Mouse (Mus musculus): ENCODE data around the gene Ate1. TPM values are rescaled to one million over a fixed set of nuclear protein-coding genes. Genes with fewer than 3 reads are reported as not detected.
"Not testable (repeated sequence)": the region's sequence is repeated elsewhere in the genome, so short reads cannot be mapped to it uniquely, and the experiment has no call there.

Ate1 gene
- polyA plus RNA-seq, 1 experiment from 2014 or later: 113 TPM

- peak; percentile 17 for DNase-seq
- peak overlapping the region; percentile 77 for H3K4me2 ChIP-seq (ENCODE audit: low read length)
Observed at GRCm38 (mm10) chr7:130518213-130519095, 1.7 kb downstream of the Ate1 start.

GRCm38 (mm10) chr7:130510243-130510642, 9.9 kb downstream of the Ate1 start:
- DNase-seq (no peak), ATAC-seq (ENCODE audit: low FRiP score, low TSS enrichment) (no peak)
- H3K4me3 ChIP-seq (replicated peaks; ENCODE audit: low read depth, low read length): no peak overlapping the region
- no peaks in the 10 kb centered on the region for H3K4me1 ChIP-seq (ENCODE audit: control insufficient read depth, insufficient read depth, low read length)
- no peaks in the 10 kb centered on the region for H3K27me3 ChIP-seq (ENCODE audit: control insufficient read depth, insufficient read depth, low read length)
- 93% methylated on average over 5 of the region's 5 CpGs for WGBS
- H3K9me3 ChIP-seq (ENCODE audit: control insufficient read depth, low read length): no peaks in the 10 kb centered on the region
- H3K27ac ChIP-seq (replicated peaks; ENCODE audit: low read depth, low read length): no peak overlapping the region
- peaks cover 71% of the 10 kb centered on the region for H3K36me3 ChIP-seq (ENCODE audit: control insufficient read depth, insufficient read depth, low read length)
- no peak overlapping the region for H3K9ac ChIP-seq (replicated peaks; ENCODE audit: low read length)
- no peak overlapping the region for H3K4me2 ChIP-seq (ENCODE audit: low read length)

More at GRCm38 (mm10) chr7:130518213-130519095, 1.7 kb downstream of the Ate1 start:
- Histone ChIP-seq H3K36me3 (ENCODE audit: control insufficient read depth, insufficient read depth, low read length) (0 out of 2 replicates have a peak, but pooled peaks cover 8% of the 10 kb centered on the region), H3K27me3 (ENCODE audit: control insufficient read depth, insufficient read depth, low read length) (no peaks in the 10 kb centered on the region), H3K4me3 (replicated peaks; ENCODE audit: low read depth, low read length) (peak overlapping the region; percentile 89), H3K9me3 (ENCODE audit: control insufficient read depth, low read length) (no peaks in the 10 kb centered on the region), H3K4me1 (ENCODE audit: control insufficient read depth, insufficient read depth, low read length) (peaks cover 16% of the 10 kb centered on the region), H3K27ac (replicated peaks; ENCODE audit: low read depth, low read length) (peak overlapping the region; percentile 98), H3K9ac (replicated peaks; ENCODE audit: low read length) (peak overlapping the region; percentile 95)
- ATAC-seq (ENCODE audit: low FRiP score, low TSS enrichment): no peak
- WGBS: 45% methylated on average over 26 of the region's 26 CpGs

GRCm38 (mm10) chr7:130503006-130503405, 17.2 kb downstream of the Ate1 start:
- peaks cover 67% of the 10 kb centered on the region for H3K36me3 ChIP-seq (ENCODE audit: control insufficient read depth, insufficient read depth, low read length)

GRCm38 (mm10) chr7:130501499-130501898, 18.7 kb downstream of the Ate1 start:
- no peak overlapping the region for H3K4me3 ChIP-seq (replicated peaks; ENCODE audit: low read depth, low read length)
- no peak overlapping the region for H3K9ac ChIP-seq (replicated peaks; ENCODE audit: low read length)
- no peaks in the 10 kb centered on the region for H3K4me1 ChIP-seq (ENCODE audit: control insufficient read depth, insufficient read depth, low read length)
- ATAC-seq (ENCODE audit: low FRiP score, low TSS enrichment) (no peak), DNase-seq (no peak)
- peaks cover 54% of the 10 kb centered on the region for H3K36me3 ChIP-seq (ENCODE audit: control insufficient read depth, insufficient read depth, low read length)
- 88% methylated on average over 1 of the region's 1 CpGs for WGBS
- no peak overlapping the region for H3K27ac ChIP-seq (replicated peaks; ENCODE audit: low read depth, low read length)
- H3K27me3 ChIP-seq (ENCODE audit: control insufficient read depth, insufficient read depth, low read length): no peaks in the 10 kb centered on the region
- no peak overlapping the region for H3K4me2 ChIP-seq (ENCODE audit: low read length)
- H3K9me3 ChIP-seq (ENCODE audit: control insufficient read depth, low read length): no peaks in the 10 kb centered on the region

More at GRCm38 (mm10) chr7:130503006-130503405, 17.2 kb downstream of the Ate1 start:
- Histone ChIP-seq H3K27me3 (ENCODE audit: control insufficient read depth, insufficient read depth, low read length) (no peaks in the 10 kb centered on the region), H3K4me2 (ENCODE audit: low read length) (no peak overlapping the region), H3K27ac (replicated peaks; ENCODE audit: low read depth, low read length) (no peak overlapping the region), H3K9ac (replicated peaks; ENCODE audit: low read length) (no peak overlapping the region), H3K9me3 (ENCODE audit: control insufficient read depth, low read length) (no peaks in the 10 kb centered on the region), H3K4me3 (replicated peaks; ENCODE audit: low read depth, low read length) (no peak overlapping the region), H3K4me1 (ENCODE audit: control insufficient read depth, insufficient read depth, low read length) (no peaks in the 10 kb centered on the region)
- WGBS: 93% methylated on average over 5 of the region's 5 CpGs
- ATAC-seq (ENCODE audit: low FRiP score, low TSS enrichment): no peak
- no peak for DNase-seq

GRCm38 (mm10) chr7:130493346-130493745, 26.8 kb downstream of the Ate1 start:
- Histone ChIP-seq H3K4me1 (ENCODE audit: control insufficient read depth, insufficient read depth, low read length) (no peaks in the 10 kb centered on the region), H3K27me3 (ENCODE audit: control insufficient read depth, insufficient read depth, low read length) (no peaks in the 10 kb centered on the region), H3K36me3 (ENCODE audit: control insufficient read depth, insufficient read depth, low read length) (peaks cover 14% of the 10 kb centered on the region), H3K9me3 (ENCODE audit: control insufficient read depth, low read length) (no peaks in the 10 kb centered on the region), H3K27ac (replicated peaks; ENCODE audit: low read depth, low read length) (no peak overlapping the region), H3K4me3 (replicated peaks; ENCODE audit: low read depth, low read length) (no peak overlapping the region), H3K9ac (replicated peaks; ENCODE audit: low read length) (no peak overlapping the region), H3K4me2 (ENCODE audit: low read length) (no peak overlapping the region)
- DNase-seq (no peak), ATAC-seq (ENCODE audit: low FRiP score, low TSS enrichment) (no peak)
- WGBS: 96% methylated on average over 3 of the region's 3 CpGs

- no peak for ATAC-seq (ENCODE audit: low FRiP score, low TSS enrichment)
- H3K9me3 ChIP-seq (ENCODE audit: control insufficient read depth, low read length): 0 out of 2 replicates have a peak, but pooled peaks cover under 1% of the 10 kb centered on the region
Observed at GRCm38 (mm10) chr7:130492026-130492425, 28.1 kb downstream of the Ate1 start.

GRCm38 (mm10) chr7:130479003-130479402, 41.2 kb downstream of the Ate1 start:
- H3K27ac ChIP-seq (replicated peaks; ENCODE audit: low read depth, low read length); ATAC-seq (ENCODE audit: low FRiP score, low TSS enrichment); H3K9me3 ChIP-seq (ENCODE audit: control insufficient read depth, low read length); H3K4me2 ChIP-seq (ENCODE audit: low read length); H3K9ac ChIP-seq (replicated peaks; ENCODE audit: low read length); H3K27me3 ChIP-seq (ENCODE audit: control insufficient read depth, insufficient read depth, low read length); H3K4me3 ChIP-seq (replicated peaks; ENCODE audit: low read depth, low read length); H3K4me1 ChIP-seq (ENCODE audit: control insufficient read depth, insufficient read depth, low read length); DNase-seq: not testable (repeated sequence)
- peaks cover 13% of the 10 kb centered on the region for H3K36me3 ChIP-seq (ENCODE audit: control insufficient read depth, insufficient read depth, low read length)
- WGBS: 93% methylated on average over 3 of the region's 3 CpGs

More at GRCm38 (mm10) chr7:130492026-130492425, 28.1 kb downstream of the Ate1 start:
- Histone ChIP-seq H3K27me3 (ENCODE audit: control insufficient read depth, insufficient read depth, low read length) (no peaks in the 10 kb centered on the region), H3K27ac (replicated peaks; ENCODE audit: low read depth, low read length) (no peak overlapping the region), H3K9ac (replicated peaks; ENCODE audit: low read length) (no peak overlapping the region), H3K4me3 (replicated peaks; ENCODE audit: low read depth, low read length) (no peak overlapping the region), H3K36me3 (ENCODE audit: control insufficient read depth, insufficient read depth, low read length) (0 out of 2 replicates have a peak, but pooled peaks cover 10% of the 10 kb centered on the region), H3K4me1 (ENCODE audit: control insufficient read depth, insufficient read depth, low read length) (no peaks in the 10 kb centered on the region), H3K4me2 (ENCODE audit: low read length) (no peak overlapping the region)
- DNase-seq: no peak

- WGBS: 27% methylated on average over 2 of the region's 2 CpGs
- Histone ChIP-seq H3K9me3 (ENCODE audit: control insufficient read depth, low read length) (no peaks in the 10 kb centered on the region), H3K4me1 (ENCODE audit: control insufficient read depth, insufficient read depth, low read length) (peaks cover 16% of the 10 kb centered on the region; the same call in 1 of the 2 replicates), H3K4me2 (ENCODE audit: low read length) (no peak overlapping the region), H3K4me3 (replicated peaks; ENCODE audit: low read depth, low read length) (no peak overlapping the region), H3K36me3 (ENCODE audit: control insufficient read depth, insufficient read depth, low read length) (peaks cover 7% of the 10 kb centered on the region), H3K27me3 (ENCODE audit: control insufficient read depth, insufficient read depth, low read length) (0 out of 2 replicates have a peak, but pooled peaks cover 3% of the 10 kb centered on the region), H3K9ac (replicated peaks; ENCODE audit: low read length) (no peak overlapping the region), H3K27ac (replicated peaks; ENCODE audit: low read depth, low read length) (no peak overlapping the region)
- DNase-seq (peak; percentile 84), ATAC-seq (ENCODE audit: low FRiP score, low TSS enrichment) (peak; percentile 53; the same call in 1 of the 2 replicates)
Observed at GRCm38 (mm10) chr7:130475970-130476369, 44.2 kb downstream of the Ate1 start.
